Mouse (Mus musculus) right cerebral cortex, postnatal 4 days (tissue): ENCODE data around the gene Tspan13.

Source experiments
- DNase-seq: peaks from one replicate; pipeline ENCODE4 v3.0.0-alpha.2; 2022

Tspan13 gene

DNA sequence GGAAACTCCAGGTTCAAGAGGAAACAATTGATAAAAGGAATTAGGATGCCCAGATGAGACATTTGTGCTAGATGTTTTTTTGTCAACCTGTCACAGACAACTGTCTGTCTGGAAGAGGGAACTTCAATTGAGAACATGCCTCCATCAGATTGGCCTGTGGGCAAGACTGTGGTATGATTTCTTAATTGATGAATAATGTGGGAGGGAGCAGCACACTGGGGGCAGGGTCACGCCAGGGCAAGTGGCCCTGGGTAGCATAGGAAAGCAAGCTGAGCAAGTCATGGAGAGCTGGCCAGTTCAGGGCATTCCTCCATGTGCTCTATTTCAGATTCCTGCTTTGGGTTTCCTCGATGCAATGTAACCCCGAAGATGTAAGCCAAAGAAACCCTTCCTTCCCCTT is 66.4 kb downstream of the Tspan13 start:
- DNase-seq: no peak

DNA sequence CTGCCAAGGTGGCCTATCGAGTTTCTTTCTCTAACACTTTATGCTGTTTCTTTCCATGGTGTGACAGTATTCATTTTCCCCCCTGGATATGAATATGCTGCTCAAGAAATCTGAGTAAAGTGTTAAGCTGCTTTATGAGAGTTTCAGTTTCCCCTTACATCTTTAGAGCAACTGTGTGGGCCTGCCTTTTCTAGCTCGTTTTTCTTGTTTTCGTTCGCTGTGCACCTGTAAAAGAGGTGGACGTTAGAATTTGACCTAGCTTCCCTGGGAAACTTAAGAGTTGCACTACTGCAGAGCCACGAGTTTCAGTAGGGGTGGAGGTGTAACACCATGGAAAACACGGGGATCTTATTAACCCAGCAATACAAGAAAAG is 75.5 kb downstream of the Tspan13 start:
- DNase-seq: no peak

DNA sequence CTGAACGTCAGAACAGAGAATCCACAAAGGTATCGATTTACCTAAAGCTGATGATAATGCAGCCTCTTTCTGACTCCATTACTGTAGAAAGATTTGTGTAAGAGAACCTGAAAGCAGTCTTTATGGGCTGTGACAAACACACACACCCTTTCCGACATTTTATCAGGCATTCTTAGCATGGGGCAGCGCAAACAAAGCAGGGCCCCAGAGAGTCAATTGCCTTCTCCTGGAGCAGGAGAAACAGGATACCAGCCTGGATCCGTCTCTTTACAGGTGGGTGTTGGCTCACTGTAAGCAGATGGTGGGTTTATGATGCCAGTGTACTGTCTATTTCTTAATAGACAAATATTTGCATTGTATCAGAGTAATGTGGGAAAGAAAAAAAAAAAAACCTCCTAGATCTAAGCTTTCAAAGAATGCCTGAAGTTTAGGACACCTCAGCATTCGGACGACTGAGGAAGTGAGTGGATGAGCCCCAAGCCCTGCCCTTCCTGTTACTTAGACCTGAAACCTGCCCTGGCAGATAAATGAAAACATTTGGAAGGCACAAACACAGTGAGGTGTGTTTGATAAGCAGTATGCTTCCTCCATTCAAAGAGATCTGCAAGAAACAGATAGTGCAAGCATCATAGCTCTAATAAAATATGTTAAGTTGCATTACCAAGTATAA is 76.1 kb downstream of the Tspan13 start:
- DNase-seq: no peak
